Mouse (Mus musculus): ENCODE data around the gene Enah. TPM values are rescaled to one million over a fixed set of nuclear protein-coding genes. Genes with fewer than 3 reads are reported as not detected.

The Enah gene
- polyA plus RNA-seq, 1 experiment from 2014 or later = 32.4 TPM

DNA sequence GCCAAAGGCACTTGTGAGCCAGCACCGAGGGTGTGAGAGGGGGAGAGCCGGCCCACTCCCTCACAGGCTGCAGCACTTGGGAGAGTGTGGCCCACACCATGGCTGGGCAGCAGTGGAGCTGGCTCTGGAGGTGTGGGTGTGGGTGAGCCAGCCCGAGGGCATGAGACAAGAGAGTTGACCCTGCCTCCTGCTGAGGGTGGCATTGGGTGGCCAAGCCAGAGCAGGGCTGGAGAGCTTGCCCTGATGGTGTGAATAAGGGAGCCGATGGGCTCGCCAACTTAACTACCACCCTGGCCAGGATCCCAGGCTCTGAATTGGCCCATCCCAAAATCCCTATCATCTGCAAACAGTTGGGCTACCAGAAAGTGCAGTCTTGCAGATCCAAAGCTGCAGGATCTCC is 141.4 kb downstream of the Enah start:
- Histone ChIP-seq H3K4me3 (ENCODE audit: low read depth, low read length) (no peak overlapping the region), H3K36me3 (replicated peaks; ENCODE audit: control insufficient read depth, insufficient read depth, low read depth, low read length) (no peaks in the 10 kb centered on the region), H3K27ac (replicated peaks; ENCODE audit: low read depth, low read length) (no peak overlapping the region), H3K9ac (replicated peaks; ENCODE audit: low read length) (no peak overlapping the region), H3K9me3 (replicated peaks; ENCODE audit: control insufficient read depth, low read length) (no peaks in the 10 kb centered on the region), H3K4me1 (ENCODE audit: control insufficient read depth, insufficient read depth, low read length) (peaks cover 3% of the 10 kb centered on the region; the same call in 1 of the 2 replicates), H3K4me2 (ENCODE audit: low read depth, low read length) (no peak overlapping the region), H3K27me3 (ENCODE audit: control insufficient read depth, insufficient read depth, low read length) (no peaks in the 10 kb centered on the region)
- DNase-seq (ENCODE audit: low spot score) (no peak), ATAC-seq (replicated peaks; ENCODE audit: insufficient number of reproducible peaks, low FRiP score, low TSS enrichment, low read depth) (no peak; the same call in 1 of the 2 replicates)
- 85% methylated on average over 5 of the region's 5 CpGs for WGBS

DNA sequence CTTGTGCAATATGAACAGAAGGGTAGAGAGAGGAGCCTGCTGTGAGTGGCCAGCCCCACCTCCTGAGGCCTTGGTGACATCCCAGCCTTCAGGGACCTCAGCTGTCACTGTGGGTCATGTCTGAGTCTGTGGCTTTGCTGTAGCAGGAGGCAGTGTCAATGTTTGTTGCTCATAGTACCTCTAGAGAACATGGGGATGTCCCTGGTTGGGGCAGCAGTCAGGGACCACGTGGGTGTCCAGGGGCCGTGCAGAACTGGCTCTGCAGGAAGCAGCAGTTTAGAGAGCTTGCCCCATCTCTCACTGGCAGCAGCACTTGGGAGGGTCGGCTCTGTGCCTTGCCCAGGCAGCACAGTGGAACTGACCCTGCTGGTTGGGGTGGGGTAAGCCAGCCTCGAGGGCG is 142.7 kb downstream of the Enah start:
- WGBS = 50% methylated on average over 5 of the region's 5 CpGs
- Histone ChIP-seq H3K27ac (replicated peaks; ENCODE audit: low read depth, low read length) (no peak overlapping the region), H3K4me1 (ENCODE audit: control insufficient read depth, insufficient read depth, low read length) (peaks cover 3% of the 10 kb centered on the region; the same call in 1 of the 2 replicates), H3K9me3 (replicated peaks; ENCODE audit: control insufficient read depth, low read length) (no peaks in the 10 kb centered on the region), H3K36me3 (replicated peaks; ENCODE audit: control insufficient read depth, insufficient read depth, low read depth, low read length) (no peaks in the 10 kb centered on the region), H3K27me3 (ENCODE audit: control insufficient read depth, insufficient read depth, low read length) (no peaks in the 10 kb centered on the region), H3K9ac (replicated peaks; ENCODE audit: low read length) (no peak overlapping the region), H3K4me3 (ENCODE audit: low read depth, low read length) (no peak overlapping the region), H3K4me2 (ENCODE audit: low read depth, low read length) (no peak overlapping the region)
- ATAC-seq (replicated peaks; ENCODE audit: insufficient number of reproducible peaks, low FRiP score, low TSS enrichment, low read depth) (no peak), DNase-seq (ENCODE audit: low spot score) (no peak)

DNA sequence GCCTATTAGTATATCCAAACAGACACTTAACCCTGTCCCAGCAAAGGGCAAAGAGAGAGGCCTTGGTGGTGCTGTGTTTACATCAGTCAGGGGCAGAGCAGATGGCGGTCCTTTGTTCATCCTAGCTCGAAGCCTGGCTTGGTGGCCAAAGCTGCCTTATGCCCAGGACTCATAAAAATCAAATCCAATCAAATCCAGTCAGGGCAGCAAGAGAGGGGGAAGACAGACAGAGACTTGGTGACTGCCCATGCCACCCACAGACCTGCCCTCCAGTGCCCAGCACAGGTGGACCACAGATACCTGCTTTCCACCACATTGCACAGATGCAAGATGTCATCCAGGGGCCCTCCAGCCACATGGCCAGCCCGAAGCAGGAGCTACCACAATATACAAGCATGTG is 143.1 kb downstream of the Enah start:
- no peaks in the 10 kb centered on the region for H3K36me3 ChIP-seq (replicated peaks; ENCODE audit: control insufficient read depth, insufficient read depth, low read depth, low read length)
- H3K9me3 ChIP-seq (replicated peaks; ENCODE audit: control insufficient read depth, low read length) = no peaks in the 10 kb centered on the region
- no peak for DNase-seq (ENCODE audit: low spot score)
- WGBS = 81% methylated on average over 3 of the region's 3 CpGs
- no peak for ATAC-seq (replicated peaks; ENCODE audit: insufficient number of reproducible peaks, low FRiP score, low TSS enrichment, low read depth)
- H3K4me1 ChIP-seq (ENCODE audit: control insufficient read depth, insufficient read depth, low read length) = peaks cover 3% of the 10 kb centered on the region; the same call in 1 of the 2 replicates
- H3K27me3 ChIP-seq (ENCODE audit: control insufficient read depth, insufficient read depth, low read length) = no peaks in the 10 kb centered on the region
- H3K4me3 ChIP-seq (ENCODE audit: low read depth, low read length) = no peak overlapping the region
- no peak overlapping the region for H3K4me2 ChIP-seq (ENCODE audit: low read depth, low read length)
- H3K27ac ChIP-seq (replicated peaks; ENCODE audit: low read depth, low read length) = no peak overlapping the region
- no peak overlapping the region for H3K9ac ChIP-seq (replicated peaks; ENCODE audit: low read length)

DNA sequence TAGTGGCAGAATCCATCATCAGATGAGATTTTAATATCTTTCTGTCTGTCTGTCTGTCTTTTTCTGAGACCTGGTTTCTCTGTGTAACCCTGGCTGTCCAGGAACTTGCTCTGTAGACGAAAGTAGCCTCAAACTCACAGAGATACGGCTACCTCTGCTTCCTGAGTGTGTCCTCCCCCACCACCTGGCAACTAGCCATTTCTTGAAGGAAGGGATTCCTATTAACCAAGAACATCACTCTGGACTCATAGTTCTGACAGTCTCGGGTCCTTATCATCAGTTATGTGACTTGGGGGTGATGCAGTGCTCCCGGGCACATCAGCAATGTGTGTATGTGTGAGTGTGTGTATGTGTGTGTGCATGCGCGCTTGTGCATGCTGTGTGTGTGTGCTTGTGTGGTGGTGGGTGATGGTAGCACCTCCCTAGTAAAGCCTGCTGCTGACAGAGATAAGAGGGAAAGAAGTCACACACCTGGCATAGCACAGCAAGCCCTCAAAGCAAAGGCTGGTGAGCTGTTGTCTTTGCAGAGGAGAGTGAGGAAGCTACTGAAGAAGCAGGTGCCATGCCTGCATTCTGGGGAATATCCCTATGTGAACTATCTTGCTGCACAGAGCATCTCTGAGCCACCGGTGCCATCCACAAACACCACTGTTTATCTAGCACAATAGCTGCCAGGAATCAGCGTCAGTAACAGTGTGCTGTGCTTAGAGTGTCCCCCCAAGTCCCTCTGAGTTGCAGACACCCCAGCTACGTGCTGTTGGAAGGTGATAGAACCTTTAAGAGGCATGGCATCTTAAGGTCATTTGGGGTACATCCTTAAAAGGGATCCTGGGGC is 146.5 kb downstream of the Enah start:
- H3K4me1 ChIP-seq (ENCODE audit: control insufficient read depth, insufficient read depth, low read length) = no peaks in the 10 kb centered on the region
- DNase-seq (ENCODE audit: low spot score) (no peak), ATAC-seq (replicated peaks; ENCODE audit: insufficient number of reproducible peaks, low FRiP score, low TSS enrichment, low read depth) (no peak)
- no peaks in the 10 kb centered on the region for H3K9me3 ChIP-seq (replicated peaks; ENCODE audit: control insufficient read depth, low read length)
- H3K4me3 ChIP-seq (ENCODE audit: low read depth, low read length) = no peak overlapping the region
- H3K9ac ChIP-seq (replicated peaks; ENCODE audit: low read length) = no peak overlapping the region
- H3K36me3 ChIP-seq (replicated peaks; ENCODE audit: control insufficient read depth, insufficient read depth, low read depth, low read length) = no peaks in the 10 kb centered on the region
- no peak overlapping the region for H3K27ac ChIP-seq (replicated peaks; ENCODE audit: low read depth, low read length)
- H3K27me3 ChIP-seq (ENCODE audit: control insufficient read depth, insufficient read depth, low read length) = no peaks in the 10 kb centered on the region
- WGBS = 78% methylated on average over 9 of the region's 9 CpGs
- H3K4me2 ChIP-seq (ENCODE audit: low read depth, low read length) = no peak overlapping the region

DNA sequence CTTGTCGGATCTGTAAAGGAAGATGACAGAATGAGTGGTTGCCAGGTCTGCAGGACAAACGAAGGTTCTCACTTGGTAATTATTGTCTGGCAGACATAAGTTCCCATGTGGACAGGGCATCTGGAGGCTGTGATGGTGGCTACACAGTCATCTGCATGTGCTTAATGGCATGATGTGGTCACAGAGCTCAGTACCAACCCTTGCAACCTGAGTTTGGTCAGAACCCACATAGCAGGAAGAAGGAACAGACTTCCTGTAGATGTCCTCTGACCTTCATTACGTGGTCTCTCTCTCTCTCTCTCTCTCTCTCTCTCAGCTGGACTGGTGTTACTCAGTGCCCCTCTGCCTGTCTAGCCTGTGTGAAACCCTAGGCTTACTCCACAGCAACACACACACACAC is 147.2 kb downstream of the Enah start:
- no peaks in the 10 kb centered on the region for H3K4me1 ChIP-seq (ENCODE audit: control insufficient read depth, insufficient read depth, low read length)
- no peak overlapping the region for H3K4me2 ChIP-seq (ENCODE audit: low read depth, low read length)
- H3K4me3 ChIP-seq (ENCODE audit: low read depth, low read length) = no peak overlapping the region
- no peaks in the 10 kb centered on the region for H3K36me3 ChIP-seq (replicated peaks; ENCODE audit: control insufficient read depth, insufficient read depth, low read depth, low read length)
- no peaks in the 10 kb centered on the region for H3K27me3 ChIP-seq (ENCODE audit: control insufficient read depth, insufficient read depth, low read length)
- WGBS = 85% methylated on average over 3 of the region's 3 CpGs
- DNase-seq (ENCODE audit: low spot score) (no peak), ATAC-seq (replicated peaks; ENCODE audit: insufficient number of reproducible peaks, low FRiP score, low TSS enrichment, low read depth) (no peak)
- no peak overlapping the region for H3K27ac ChIP-seq (replicated peaks; ENCODE audit: low read depth, low read length)
- H3K9ac ChIP-seq (replicated peaks; ENCODE audit: low read length) = no peak overlapping the region
- no peaks in the 10 kb centered on the region for H3K9me3 ChIP-seq (replicated peaks; ENCODE audit: control insufficient read depth, low read length)

DNA sequence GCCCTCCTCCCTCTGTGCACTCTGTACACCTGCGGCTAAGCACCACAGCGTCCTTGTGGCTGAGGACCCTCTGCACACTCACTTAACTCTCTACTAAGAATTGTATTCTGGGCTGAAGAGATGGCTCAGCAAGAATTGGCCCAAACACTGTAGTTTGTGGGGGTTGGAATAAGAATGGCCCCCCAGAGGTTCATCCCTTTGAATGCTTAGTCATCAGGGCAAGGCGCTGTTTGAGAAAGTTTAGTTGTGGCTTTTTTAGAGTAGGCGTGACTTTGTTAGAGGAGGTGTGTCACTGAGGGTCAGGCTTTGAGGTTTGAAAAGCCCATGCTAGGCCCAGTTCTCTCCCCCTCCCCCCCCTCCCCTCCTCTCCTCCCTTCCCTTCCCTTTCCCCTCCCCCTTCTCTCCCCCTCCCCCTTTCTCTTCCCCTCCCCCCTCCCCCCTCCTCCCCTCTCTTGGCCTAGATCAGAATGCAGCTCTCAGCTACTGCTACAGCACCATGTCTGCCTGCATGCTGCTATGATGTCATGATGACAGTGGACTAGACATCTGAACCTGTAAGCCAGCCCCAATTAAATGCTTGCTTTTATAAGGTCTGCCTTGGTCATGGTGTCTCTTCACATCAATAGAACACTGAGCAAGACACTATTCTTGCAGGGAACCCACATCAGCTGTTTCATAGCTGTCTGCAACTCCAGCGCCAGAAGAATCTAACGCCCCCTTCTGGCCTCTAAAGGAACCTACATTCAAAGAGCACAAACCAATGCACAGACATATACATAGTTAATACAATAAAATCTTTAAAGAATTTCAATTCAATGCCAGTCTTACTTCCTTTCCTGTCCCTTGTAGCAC is 153.1 kb downstream of the Enah start:
- no peaks in the 10 kb centered on the region for H3K4me1 ChIP-seq (ENCODE audit: control insufficient read depth, insufficient read depth, low read length)
- no peak overlapping the region for H3K27ac ChIP-seq (replicated peaks; ENCODE audit: low read depth, low read length)
- H3K36me3 ChIP-seq (replicated peaks; ENCODE audit: control insufficient read depth, insufficient read depth, low read depth, low read length) = no peaks in the 10 kb centered on the region
- H3K9ac ChIP-seq (replicated peaks; ENCODE audit: low read length) = no peak overlapping the region
- no peak overlapping the region for H3K4me3 ChIP-seq (ENCODE audit: low read depth, low read length)
- WGBS = 83% methylated on average over 6 of the region's 6 CpGs
- no peaks in the 10 kb centered on the region for H3K27me3 ChIP-seq (ENCODE audit: control insufficient read depth, insufficient read depth, low read length)
- H3K4me2 ChIP-seq (ENCODE audit: low read depth, low read length) = no peak overlapping the region
- ATAC-seq (replicated peaks; ENCODE audit: insufficient number of reproducible peaks, low FRiP score, low TSS enrichment, low read depth) = no peak
- H3K9me3 ChIP-seq (replicated peaks; ENCODE audit: control insufficient read depth, low read length) = no peaks in the 10 kb centered on the region
- DNase-seq (ENCODE audit: low spot score) = no peak

DNA sequence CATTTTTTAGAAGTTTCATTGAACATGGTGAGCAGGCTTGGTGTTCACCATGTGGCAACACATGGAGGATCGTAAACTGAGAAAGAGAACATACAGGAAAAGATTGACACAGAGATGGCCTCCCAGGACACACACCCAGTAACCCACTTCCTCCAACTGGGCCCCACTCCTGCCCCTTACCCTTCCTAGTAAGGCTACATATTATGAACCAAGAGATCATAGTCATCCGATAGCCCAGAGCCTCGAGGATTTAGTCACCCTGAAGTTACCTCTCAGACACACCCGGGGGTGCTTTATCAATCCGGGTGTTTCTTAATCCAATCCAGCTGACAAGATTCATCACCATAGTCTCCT is 153.9 kb downstream of the Enah start:
- H3K4me2 ChIP-seq (ENCODE audit: low read depth, low read length) = no peak overlapping the region
- 81% methylated on average over 5 of the region's 5 CpGs for WGBS
- H3K36me3 ChIP-seq (replicated peaks; ENCODE audit: control insufficient read depth, insufficient read depth, low read depth, low read length) = no peaks in the 10 kb centered on the region
- no peak for ATAC-seq (replicated peaks; ENCODE audit: insufficient number of reproducible peaks, low FRiP score, low TSS enrichment, low read depth)
- no peak overlapping the region for H3K4me3 ChIP-seq (ENCODE audit: low read depth, low read length)
- no peaks in the 10 kb centered on the region for H3K27me3 ChIP-seq (ENCODE audit: control insufficient read depth, insufficient read depth, low read length)
- no peaks in the 10 kb centered on the region for H3K4me1 ChIP-seq (ENCODE audit: control insufficient read depth, insufficient read depth, low read length)
- no peak for DNase-seq (ENCODE audit: low spot score)
- H3K9me3 ChIP-seq (replicated peaks; ENCODE audit: control insufficient read depth, low read length) = no peaks in the 10 kb centered on the region
- H3K27ac ChIP-seq (replicated peaks; ENCODE audit: low read depth, low read length) = no peak overlapping the region
- H3K9ac ChIP-seq (replicated peaks; ENCODE audit: low read length) = no peak overlapping the region
